Mouse (Mus musculus) CH12F3 (cell line): ENCODE results near the gene Btaf1.

ENCODE experiments used
- in situ Hi-C: fragments of 300-500 bp; cut with MboI; formaldehyde crosslinking; loops from 2 replicates; pipeline ENCODE4 v1.14.3; 2020; ENCODE audit warnings: low sequenced_read_pairs

Btaf1 gene

DNA sequence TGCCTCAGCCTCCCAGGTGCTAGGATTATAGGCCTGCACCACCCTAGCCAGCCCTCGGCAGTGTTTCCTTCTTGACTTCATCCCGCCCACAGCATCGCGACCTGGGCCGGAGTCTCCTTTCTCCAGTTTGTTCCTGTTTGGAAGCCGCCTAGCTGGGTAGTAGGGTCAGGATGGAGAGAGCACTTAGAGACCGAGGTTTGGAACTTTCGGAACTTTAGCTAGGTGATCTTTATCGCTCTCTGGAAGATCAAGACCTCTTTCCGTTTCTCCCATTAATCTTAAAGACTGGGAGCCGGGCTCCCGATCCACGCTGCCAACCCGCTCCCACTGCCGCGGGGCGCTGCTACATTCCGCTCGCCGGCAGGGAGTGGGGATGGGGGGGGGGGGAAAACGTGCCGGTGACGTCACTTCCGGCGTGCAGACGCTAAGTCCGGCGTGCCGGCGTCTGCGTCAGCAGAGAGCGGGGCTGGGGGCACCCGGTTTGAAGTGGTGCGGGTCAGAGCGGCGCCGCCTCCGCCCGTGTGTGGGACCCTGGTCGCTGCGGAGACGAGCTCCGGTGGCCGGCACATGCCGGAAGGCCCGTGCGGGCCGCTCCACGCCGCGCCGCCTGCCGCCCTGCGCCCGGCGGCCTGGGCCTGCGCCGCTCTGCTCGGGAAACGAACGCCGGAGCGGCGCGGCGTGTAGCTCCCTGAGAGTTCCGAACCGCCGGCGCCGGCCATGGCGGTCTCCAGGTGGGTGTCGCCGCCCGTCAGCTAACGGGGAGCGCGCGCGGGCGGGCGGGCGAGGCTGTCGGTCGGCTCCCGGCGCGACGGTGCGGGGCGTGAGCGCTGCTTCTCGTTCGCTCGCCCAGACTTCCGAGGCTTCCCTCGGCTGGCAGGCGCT, at the start of gene Btaf1:
Btaf1 (plus strand) TSS at position 409 of the 882 bp plus-strand sequence.
- in situ Hi-C loops, result no loop called here

DNA sequence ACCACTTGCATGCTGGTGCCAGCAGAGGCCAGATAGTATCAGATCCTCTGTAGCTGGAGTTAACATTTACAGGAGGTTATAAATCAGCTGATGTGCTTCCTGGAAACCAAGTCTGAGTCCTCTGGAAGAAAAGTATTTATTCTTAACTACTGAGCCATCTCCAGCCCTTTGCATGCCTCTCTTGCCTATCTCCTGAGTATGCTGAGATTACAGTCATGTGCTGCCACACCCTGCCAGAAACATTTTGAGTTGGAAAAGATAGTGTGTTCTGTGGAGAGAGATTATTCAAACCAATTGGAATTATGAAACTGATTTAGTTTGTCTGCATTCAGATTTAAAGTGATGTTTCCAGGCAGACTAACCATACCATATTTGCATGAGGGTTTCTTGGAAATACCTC, 48.5 kb upstream of the Btaf1 start:
- in situ Hi-C loops, result no loop called here

DNA sequence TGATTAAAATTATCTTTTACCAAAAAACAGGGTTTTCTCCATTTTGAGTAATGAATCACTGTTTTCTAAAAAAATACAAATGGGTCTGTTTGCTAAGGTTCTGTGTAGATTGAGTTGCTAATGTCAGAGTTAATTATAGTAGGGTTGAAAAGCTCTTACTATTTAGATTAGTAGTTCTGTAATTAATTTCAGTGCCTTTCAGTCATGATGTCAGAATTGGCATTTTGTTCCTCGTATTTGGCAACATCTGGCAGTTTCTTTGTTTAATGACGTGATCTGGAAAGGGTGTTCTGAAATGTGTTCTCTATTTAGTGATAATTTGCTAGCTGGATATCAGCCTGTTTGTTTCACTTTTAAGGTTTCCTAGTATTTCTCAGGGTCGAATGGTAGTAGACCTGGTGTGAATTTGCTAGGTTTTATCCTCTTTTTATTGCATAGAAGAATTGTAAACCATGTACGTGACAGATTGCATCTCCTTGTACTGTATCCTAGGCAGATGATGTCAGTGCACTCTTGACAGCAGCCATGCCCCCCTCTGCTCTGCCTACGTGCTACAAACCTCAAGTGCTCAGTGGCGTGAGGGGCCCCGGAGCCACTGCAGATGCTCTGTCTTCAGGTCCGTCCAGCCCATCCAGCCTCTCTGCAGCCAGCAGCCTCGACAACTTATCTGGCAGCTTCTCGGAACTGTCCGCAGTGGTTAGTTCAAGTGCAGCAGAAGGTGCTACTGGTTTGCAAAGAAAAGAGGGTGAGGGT, 47.0 kb upstream of the Btaf1 start:
- in situ Hi-C loops, result no loop called here

DNA sequence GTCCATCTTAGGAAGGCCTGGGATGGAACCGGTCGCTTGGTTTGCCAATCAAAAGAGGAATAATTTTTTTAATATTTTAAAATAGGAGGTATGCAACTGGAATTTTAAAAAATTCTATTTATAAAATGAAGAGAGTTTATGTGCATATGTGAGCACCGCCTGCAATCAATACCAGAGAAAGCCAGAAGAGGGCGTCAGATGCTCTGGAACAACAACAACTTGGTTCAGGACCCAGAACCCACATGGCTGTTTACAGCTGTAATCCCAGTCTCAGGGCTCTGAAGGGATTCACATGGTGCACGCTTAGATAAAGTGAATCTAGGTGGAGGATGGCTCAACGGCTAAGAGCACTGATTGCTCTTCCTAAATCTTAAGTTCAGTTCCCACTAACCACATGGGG, 42.8 kb upstream of the Btaf1 start:
- in situ Hi-C loops, result no loop called here

GRCm38 (mm10) chr19:36886316-36886715, 39.6 kb upstream of the Btaf1 start:
- in situ Hi-C loops, result no loop called here

GRCm38 (mm10) chr19:36887706-36888105, 38.2 kb upstream of the Btaf1 start:
- in situ Hi-C loops, result no loop called here

- in situ Hi-C loops, result no loop called here
Observed at GRCm38 (mm10) chr19:36891746-36892145, 34.1 kb upstream of the Btaf1 start.

DNA sequence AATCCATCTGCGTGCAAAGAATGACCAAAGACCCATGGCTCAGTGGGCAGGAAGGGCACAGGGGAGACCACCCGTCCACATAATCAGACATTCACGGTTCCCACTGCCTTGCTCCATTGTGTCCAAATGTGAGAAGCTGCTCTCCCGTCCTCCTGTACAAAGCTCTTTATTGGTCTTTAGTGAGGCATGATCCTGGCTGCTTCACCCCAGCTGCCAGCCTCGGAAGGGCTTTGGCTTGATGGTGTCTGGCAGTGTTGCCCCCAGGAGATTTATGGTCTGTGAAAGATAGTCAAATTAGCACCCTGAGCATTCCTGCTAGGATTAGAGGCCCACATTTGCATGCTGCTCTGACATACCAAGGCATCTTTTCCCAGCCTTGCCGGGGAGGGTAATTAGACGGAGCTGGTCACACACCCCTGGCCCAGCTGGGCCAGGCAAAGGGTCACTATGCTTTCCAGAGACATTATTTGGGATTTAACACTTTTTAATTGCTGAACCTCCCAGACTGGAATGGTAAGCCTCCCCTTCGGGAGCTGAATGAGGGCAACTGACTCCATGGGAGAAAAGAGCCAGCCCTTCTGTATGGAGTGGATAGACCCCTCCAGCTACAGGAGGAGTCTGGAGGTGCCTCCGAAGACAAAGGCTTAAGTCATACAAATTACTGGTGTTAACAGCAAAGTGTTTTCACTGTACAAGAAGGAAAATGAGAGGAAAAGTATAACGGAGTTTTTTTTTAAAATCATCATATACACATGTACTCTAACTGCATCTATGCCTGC, 28.9 kb upstream of the Btaf1 start:
- in situ Hi-C loops, result no loop called here

DNA sequence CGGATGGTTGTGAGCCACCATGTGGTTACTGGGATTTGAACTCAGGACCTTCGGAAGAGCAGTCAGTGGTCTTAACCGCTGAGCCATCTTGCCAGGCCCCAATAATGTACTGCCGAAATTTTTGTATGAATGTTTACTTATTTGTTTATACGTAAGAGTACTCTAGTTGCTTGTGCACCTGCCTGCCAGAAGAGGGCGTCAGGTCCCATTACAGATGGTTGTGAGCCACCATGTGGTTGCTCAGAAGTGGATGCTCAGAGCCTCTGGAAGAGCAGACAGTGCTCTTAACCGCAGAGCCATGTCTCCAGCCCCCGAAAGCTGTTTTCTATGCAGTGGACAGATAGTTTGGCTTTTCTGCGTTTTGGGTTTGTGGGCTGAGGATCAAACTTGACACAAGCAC, 28.1 kb upstream of the Btaf1 start:
- in situ Hi-C loops, result no loop called here

DNA sequence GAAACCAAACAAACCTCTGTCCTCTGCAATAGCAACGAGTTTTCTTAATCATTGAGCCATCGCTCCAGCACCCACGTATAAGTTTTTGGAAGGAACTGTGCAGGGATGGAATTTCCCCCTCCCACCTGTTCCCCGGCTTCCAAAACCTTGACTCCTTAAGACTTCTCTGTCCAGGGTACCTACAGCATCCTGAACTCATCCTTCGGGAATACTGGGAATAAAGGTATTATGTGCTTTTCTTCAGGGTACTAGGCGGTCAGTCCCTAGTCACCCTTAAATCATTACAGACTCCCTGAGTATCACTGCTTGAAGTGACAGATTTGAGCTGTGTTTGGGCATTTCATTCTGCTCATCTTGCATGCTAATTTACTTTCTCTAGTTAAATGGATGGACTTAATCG, 22.5 kb upstream of the Btaf1 start:
- in situ Hi-C loops, result no loop called here

GRCm38 (mm10) chr19:36904211-36905007, 21.5 kb upstream of the Btaf1 start:
- in situ Hi-C loops, result no loop called here

DNA sequence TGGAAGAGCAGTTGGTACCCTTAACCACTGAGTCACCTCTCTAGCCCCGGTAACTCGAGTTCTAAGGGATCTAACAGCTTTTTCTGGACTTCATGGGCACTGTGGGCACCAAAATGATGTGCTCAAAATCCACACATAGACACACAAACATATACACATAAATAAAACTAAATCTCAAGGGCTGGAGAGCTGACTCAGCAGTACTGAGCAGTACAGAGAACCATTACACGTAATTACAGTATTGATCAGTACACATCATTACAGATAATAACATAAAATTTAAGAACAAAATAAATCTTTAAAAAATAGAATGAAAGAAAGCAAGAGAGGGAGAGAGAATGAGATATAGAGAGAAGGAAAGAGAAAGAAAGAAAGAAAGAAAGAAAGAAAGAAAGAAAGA, 16.7 kb upstream of the Btaf1 start:
- in situ Hi-C loops, result no loop called here

DNA sequence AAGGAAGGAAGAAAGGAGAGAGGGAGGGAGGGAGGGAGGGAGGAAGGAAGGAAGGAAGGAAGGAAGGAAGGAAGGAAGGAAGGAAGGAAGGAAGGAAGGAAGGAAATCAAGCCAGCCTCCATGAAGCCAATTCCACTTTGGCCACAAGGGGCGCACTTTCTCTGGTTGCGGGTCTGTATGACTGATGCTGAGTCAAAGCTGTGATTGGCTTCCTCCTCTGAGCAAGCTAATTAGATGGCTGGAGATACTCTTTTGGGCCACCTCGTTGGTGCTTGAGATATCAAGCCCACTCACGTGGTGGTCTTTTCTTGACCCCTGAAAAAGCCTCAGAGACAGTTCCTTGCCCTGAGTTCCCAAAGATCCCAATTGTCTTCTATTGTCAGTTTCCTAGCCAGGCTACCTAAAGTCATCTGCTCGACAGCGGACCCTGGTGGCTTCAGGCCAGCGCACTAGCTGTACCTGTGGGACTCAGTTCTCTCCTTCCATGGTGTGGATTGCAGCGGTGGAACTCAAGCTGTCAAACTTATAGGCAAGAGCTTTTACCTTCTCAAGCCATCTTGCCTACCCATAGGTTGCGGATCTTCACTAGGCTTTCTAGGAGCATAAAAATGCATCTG, 16.1 kb upstream of the Btaf1 start:
- in situ Hi-C loops, result no loop called here

- in situ Hi-C loops, result no loop called here
Observed at GRCm38 (mm10) chr19:36910424-36911045, 15.3 kb upstream of the Btaf1 start.

DNA sequence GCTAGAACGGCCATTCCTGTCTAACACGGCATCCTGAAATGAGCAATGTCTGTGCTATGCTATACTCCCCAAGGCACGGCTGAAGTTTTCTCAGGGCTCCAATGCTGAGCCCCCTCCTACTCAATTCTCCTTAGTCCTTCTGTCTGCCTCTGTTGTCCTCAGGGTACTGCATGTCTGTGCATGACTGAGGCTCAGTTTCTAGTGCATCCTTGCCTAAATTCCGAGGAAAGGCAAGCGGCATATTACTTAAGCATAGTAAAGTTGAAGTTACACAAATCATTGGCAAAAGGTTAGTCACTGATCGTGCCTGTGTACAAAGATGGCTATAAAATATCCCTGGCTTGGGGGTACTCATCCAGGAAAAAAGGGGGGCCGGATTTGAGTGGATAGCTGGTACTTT, 12.8 kb upstream of the Btaf1 start:
- in situ Hi-C loops, result no loop called here

- in situ Hi-C loops, result no loop called here
Observed at GRCm38 (mm10) chr19:36916206-36916605, 9.7 kb upstream of the Btaf1 start.

GRCm38 (mm10) chr19:36916876-36917389, 8.9 kb upstream of the Btaf1 start:
- in situ Hi-C loops, result no loop called here

GRCm38 (mm10) chr19:36918441-36919301, 7.2 kb upstream of the Btaf1 start:
- in situ Hi-C loops, result no loop called here

DNA sequence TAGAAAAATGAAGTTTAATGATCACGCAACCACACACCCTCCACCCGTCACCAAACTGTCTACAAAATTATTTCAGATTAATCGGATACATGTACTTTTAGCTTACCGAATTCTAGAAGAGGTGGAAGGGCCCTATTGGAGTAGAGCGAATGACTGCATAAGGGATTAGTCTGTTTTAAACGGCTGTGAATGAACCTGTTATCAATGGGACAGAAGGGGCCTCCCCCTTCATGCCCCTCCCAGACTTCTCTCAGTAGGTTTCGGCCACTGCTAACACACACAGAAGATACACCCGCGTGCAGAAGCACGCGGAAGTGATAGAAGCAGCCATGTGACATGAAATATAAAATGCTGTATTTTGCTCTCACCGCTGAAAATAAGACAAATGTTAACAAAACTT, 6.4 kb upstream of the Btaf1 start, which contains the start of gene Fgfbp3:
Fgfbp3 (minus strand) TSS at position 150 of the 400 bp plus-strand sequence.
- in situ Hi-C loops, result no loop called here
